Mouse (Mus musculus) liver, embryonic 11.5 days (tissue): ENCODE measurements around the gene Cypt1. TPM values are rescaled to one million over a fixed set of nuclear protein-coding genes. Genes with fewer than 3 reads are reported as not detected.

ENCODE experiments used
- ATAC-seq: fragments of 200-750 bp; cut with Nextera tagmentation; replicated peaks from 2 replicates; pipeline ENCODE4 v1.8.0; 2017; ENCODE audit warnings: moderate number of reproducible peaks, mild to moderate bottlenecking, moderate TSS enrichment, moderate library complexity; ENCODE audit not compliant: low FRiP score
- DNase-seq: peaks from one replicate; pipeline ENCODE4 v3.0.0-alpha.2; 2017; ENCODE audit warnings: low spot score
- H3K27ac ChIP-seq: fragments of 300-500 bp; sonication (generic); 2 replicates; pipeline ENCODE4 v1.5.1; 2014; ENCODE audit warnings: mild to moderate bottlenecking, low read depth, low read length, control low read depth
- H3K27me3 ChIP-seq: fragments of 300-500 bp; sonication (generic); replicated peaks from 2 replicates; pipeline ENCODE4 v1.6.1; 2014; ENCODE audit warnings: low read length, mixed read lengths; ENCODE audit not compliant: control insufficient read depth, insufficient read depth
- H3K36me3 ChIP-seq: fragments of 300-500 bp; sonication (generic); 2 replicates; pipeline ENCODE4 v1.6.1; 2014; ENCODE audit warnings: mild to moderate bottlenecking, low read length, moderate library complexity, mixed read lengths; ENCODE audit not compliant: control insufficient read depth, insufficient read depth
- H3K4me1 ChIP-seq: fragments of 300-500 bp; sonication (generic); replicated peaks from 2 replicates; pipeline ENCODE4 v1.6.1; 2014; ENCODE audit warnings: low read length, mixed read lengths; ENCODE audit not compliant: control insufficient read depth, insufficient read depth
- H3K4me2 ChIP-seq: fragments of 300-500 bp; sonication (generic); 2 replicates; pipeline ENCODE4 v1.6.1; 2014; ENCODE audit warnings: mild to moderate bottlenecking, control low read depth, moderate library complexity
- H3K4me3 ChIP-seq: fragments of 300-500 bp; sonication (generic); 2 replicates; pipeline ENCODE4 v1.5.1; 2014; ENCODE audit warnings: low read depth, low read length, control low read depth
- H3K9ac ChIP-seq: fragments of 300-500 bp; sonication (generic); 2 replicates; pipeline ENCODE4 v1.6.1; 2014; ENCODE audit warnings: low read depth, low read length, control low read depth
- H3K9me3 ChIP-seq: fragments of 300-500 bp; sonication (generic); 2 replicates; pipeline ENCODE4 v1.6.1; 2016; ENCODE audit warnings: low read length, inconsistent platforms, mixed read lengths; ENCODE audit not compliant: control insufficient read depth
- WGBS: fragments of 180-500 bp; shearing (Covaris S2); extraction: QIAGEN DNeasy Blood & Tissue Kit; methylation state at CpG from one replicate; pipeline ENCODE4 v1.1.7; 2014; 5-methylcytosine and 5-hydroxymethylcytosine counted together
- polyA plus RNA-seq: library from polyadenylated mRNA; unstranded; fragments of >200 nt; fragmentation: Nextera tagmentation; extraction: Ambion mirVana; gene quantifications from 2 replicates; pipeline ENCODE4 v1.2.1, GENCODE M21; 2014

The Cypt1 gene
- not detected in 2 replicates for polyA plus RNA-seq

- H3K4me2 ChIP-seq: no peak within 1 kb of the TSS
- ATAC-seq (no peak), DNase-seq (no peak)
- H3K27ac ChIP-seq: no peak within 1 kb of the TSS
- H3K4me1 ChIP-seq: no peaks in the 10 kb centered on the region
- H3K4me3 ChIP-seq: no peak within 1 kb of the TSS
- H3K9me3 ChIP-seq: no peaks in the 10 kb centered on the region
- H3K36me3 ChIP-seq: no peaks in the 10 kb centered on the region
- no peaks in the 10 kb centered on the region for H3K27me3 ChIP-seq
- 95% methylated on average over 3 of the region's 3 CpGs for WGBS
- no peak within 1 kb of the TSS for H3K9ac ChIP-seq
Observed at GRCm38 (mm10) chrX:16522569-16522968, at the start of gene Cypt1. TSS of gene Cypt1 (plus strand) at chrX:16522869.

- DNase-seq: no peak
- ATAC-seq: no peak
- H3K9ac ChIP-seq: no peak overlapping the region
- H3K4me3 ChIP-seq: no peak overlapping the region
- H3K4me2 ChIP-seq: no peak overlapping the region
- no peaks in the 10 kb centered on the region for H3K27me3 ChIP-seq
- no peaks in the 10 kb centered on the region for H3K9me3 ChIP-seq
- H3K27ac ChIP-seq: no peak overlapping the region
- no peaks in the 10 kb centered on the region for H3K4me1 ChIP-seq
- no peaks in the 10 kb centered on the region for H3K36me3 ChIP-seq
Observed at GRCm38 (mm10) chrX:16546806-16547205, 24.1 kb downstream of the Cypt1 start.

- no peaks in the 10 kb centered on the region for H3K27me3 ChIP-seq
- 40% methylated on average over 1 of the region's 1 CpGs for whole genome bisulfite sequencing
- no peak for DNase-seq
- no peaks in the 10 kb centered on the region for H3K4me1 ChIP-seq
- H3K9ac ChIP-seq: no peak overlapping the region
- H3K9me3 ChIP-seq: no peaks in the 10 kb centered on the region
- no peaks in the 10 kb centered on the region for H3K36me3 ChIP-seq
- no peak for ATAC-seq
- H3K4me3 ChIP-seq: no peak overlapping the region
- no peak overlapping the region for H3K27ac ChIP-seq
- H3K4me2 ChIP-seq: no peak overlapping the region
Observed at GRCm38 (mm10) chrX:16557061-16557460, 34.4 kb downstream of the Cypt1 start.

GRCm38 (mm10) chrX:16558501-16558900 is 35.8 kb downstream of the Cypt1 start:
- DNase-seq (no peak), ATAC-seq (no peak)
- Histone ChIP-seq H3K27ac (no peak overlapping the region), H3K36me3 (no peaks in the 10 kb centered on the region), H3K27me3 (no peaks in the 10 kb centered on the region), H3K9ac (no peak overlapping the region), H3K4me1 (no peaks in the 10 kb centered on the region), H3K4me3 (no peak overlapping the region), H3K9me3 (no peaks in the 10 kb centered on the region), H3K4me2 (no peak overlapping the region)

Other genes with a start within 250 kb of the Cypt1 start
- gene Maoa, start 96.8 kb downstream of the Cypt1 start, polyA plus RNA-seq: 8.4 and 10.8 TPM in 2 replicates